Mouse (Mus musculus): ENCODE measurements around the gene Elovl7.

Gene Elovl7

DNA sequence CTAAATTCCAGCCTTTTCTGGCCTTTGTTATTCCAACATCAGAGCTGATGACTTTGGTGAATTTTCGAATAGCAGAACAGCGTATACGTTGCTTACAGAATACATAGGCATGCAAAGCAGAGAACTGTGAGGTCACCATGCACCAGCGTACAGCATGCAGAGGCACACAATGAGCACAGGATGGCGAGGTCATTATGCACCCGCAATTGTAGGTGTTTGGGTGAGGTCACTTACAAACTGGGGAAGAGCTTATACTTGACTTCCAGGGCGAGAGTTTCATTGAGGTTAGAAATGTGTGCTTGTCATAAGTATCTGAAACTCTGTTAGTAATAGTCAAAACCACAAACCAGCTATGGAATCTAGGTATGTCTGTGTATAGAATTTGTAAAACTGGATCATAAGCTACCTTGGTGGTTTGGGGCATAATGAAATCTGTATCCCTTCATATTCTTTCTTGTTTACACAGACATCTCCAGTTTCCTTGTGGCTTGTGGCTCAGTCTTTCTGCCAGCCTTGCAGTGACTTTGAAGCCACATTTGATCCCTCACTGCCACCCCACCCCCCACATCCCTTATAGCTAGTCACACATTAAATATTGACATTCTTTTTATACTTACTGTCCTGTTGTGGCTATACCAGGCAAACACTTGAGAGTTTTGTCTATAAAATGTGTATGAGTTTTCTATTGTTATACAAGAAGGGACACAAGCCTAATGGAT lies 88.9 kb downstream of the Elovl7 start:
- no peak for DNase-seq (ENCODE audit: low spot score)

- no peak for DNase-seq (ENCODE audit: low spot score)
Measured at GRCm38 (mm10) chr13:108303841-108304240, 89.6 kb downstream of the Elovl7 start.

GRCm38 (mm10) chr13:108304680-108305079 lies 90.5 kb downstream of the Elovl7 start:
- DNase-seq (ENCODE audit: low spot score), result no peak

DNA sequence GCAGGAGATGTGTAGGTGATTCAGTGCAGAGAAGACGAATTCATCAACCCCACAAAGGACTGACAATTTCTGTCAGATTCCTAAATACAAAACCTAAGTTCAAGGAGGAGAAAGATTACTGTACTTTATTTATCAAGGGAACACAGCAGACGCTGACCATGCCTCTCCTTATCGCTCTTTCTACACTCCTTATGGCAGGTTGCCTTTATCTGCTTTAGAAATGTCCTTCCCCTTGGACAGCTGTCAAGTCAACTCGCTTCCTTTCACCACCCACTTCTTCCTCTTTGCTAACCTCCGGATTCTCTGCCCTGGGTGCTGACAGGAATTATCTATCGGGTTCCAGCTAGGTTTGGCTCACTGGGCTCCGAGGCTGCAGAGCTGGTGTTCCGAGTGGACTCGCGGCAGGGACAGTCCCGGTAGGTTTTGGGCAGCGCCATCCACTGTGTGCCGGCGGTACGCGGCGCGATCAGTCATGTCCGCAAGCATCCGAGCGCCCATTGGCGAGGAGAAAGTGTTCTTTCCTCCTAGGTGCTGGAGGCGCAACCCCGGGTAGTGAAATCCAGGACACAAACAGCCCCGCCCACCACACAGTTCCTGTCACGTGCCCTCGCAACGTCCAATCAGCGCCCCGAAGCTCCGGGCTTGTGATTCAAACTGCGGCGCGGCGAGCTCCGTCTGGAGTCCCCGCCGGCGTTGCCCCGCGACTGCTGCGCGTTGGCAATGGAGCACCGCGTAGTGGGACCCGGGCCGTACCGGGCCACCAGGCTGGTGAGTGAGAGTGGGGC lies 101.7 kb downstream of the Elovl7 start, which contains the start of gene Depdc1b:
TSS of gene Depdc1b (plus strand) at position 631 of the 785 bp plus-strand sequence.
- peak; percentile 98 for DNase-seq (ENCODE audit: low spot score)

DNA sequence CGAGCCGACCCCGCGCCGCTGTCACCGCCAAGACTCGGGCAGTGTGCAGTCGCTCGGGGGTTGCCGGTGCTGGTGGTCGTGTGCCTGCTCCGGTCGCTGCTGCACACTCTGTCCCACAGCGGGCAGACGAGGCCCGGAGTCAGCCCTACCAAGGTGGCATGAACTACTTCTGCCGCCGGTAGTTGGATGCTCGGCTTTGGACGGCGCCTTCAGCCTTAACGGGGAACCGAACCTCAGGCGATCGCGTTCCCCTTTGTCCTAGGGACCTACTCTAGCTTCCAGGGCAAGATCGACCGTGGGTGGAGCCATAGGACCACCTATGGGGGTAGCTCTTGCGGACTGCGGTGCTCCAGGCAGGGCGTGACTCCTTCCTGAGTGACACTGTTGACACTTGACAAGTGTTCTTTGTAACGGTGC lies 102.3 kb downstream of the Elovl7 start:
- DNase-seq (ENCODE audit: low spot score), result peak; percentile 77

DNA sequence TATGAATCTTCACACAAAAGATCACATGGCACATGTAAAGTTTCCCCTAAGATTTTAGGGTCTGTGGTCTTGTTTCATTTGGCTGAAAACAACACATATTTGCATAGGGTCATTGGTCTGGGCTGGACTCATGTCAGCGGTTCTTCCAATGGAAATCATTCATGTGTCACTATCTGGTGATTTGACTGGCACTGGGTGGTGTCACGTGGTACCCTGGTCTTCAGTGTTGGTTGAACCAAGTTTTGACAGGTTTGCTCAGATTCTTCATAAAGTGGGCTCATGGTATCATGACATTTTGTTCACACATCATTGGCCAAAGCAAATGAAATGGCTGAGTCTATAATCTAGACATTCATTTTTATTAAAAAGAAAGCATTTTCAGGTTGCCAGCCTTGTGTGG lies 103.2 kb downstream of the Elovl7 start:
- DNase-seq (ENCODE audit: low spot score), result no peak

DNA sequence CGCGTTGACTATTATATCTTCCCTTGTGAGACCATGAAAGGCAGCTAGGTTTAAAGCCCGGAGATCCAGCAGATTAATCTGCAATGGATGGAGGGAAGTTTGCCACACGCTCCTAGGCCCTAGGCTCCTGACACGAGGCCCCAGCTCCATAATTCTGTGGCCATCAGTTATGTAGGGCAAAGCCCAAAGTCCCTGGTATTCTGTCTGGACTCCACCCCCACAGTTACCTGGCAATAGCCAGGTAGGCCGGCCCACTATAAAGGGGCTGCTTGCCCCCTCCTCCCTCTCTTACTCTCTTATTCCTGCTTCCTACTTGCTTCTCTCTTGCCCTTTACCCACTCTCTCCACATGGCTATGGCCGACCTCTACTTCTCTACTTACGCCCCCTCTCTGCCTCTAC lies 104.8 kb downstream of the Elovl7 start:
- no peak for DNase-seq (ENCODE audit: low spot score)

- no peak for DNase-seq (ENCODE audit: low spot score)
Measured at GRCm38 (mm10) chr13:108320216-108320615, 106.0 kb downstream of the Elovl7 start.

- no peak for DNase-seq (ENCODE audit: low spot score)
Measured at GRCm38 (mm10) chr13:108322466-108322865, 108.3 kb downstream of the Elovl7 start.

DNA sequence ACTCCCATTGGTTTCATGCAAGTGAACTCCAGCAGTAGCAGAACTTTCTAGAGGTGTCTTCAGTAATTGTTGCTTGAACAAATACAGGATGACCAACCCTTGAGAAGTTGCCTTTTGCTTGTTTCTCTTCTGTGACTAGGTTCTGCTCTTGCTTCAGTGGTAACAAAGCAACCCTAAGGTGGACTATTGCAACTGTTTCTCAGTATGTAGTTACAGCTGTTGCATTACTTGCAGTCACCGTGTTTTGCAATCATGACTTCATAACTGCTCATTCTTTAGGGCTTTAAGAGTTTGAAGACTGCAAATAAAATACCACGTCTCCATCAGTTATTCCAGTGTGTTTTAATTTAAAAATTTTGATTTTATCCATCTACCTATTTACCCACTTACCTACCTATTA lies 109.1 kb downstream of the Elovl7 start:
- DNase-seq (ENCODE audit: low spot score), result no peak

GRCm38 (mm10) chr13:108323866-108324829 lies 109.9 kb downstream of the Elovl7 start:
- no peak for DNase-seq (ENCODE audit: low spot score)

- DNase-seq (ENCODE audit: low spot score), result no peak
Measured at GRCm38 (mm10) chr13:108325871-108326270, 111.7 kb downstream of the Elovl7 start.

GRCm38 (mm10) chr13:108326351-108326750 lies 112.1 kb downstream of the Elovl7 start:
- no peak for DNase-seq (ENCODE audit: low spot score)

- no peak for DNase-seq (ENCODE audit: low spot score)
Measured at GRCm38 (mm10) chr13:108327047-108327446, 112.8 kb downstream of the Elovl7 start.

GRCm38 (mm10) chr13:108328406-108329180 lies 114.4 kb downstream of the Elovl7 start:
- DNase-seq (ENCODE audit: low spot score), result no peak

GRCm38 (mm10) chr13:108329693-108330092 lies 115.5 kb downstream of the Elovl7 start:
- no peak for DNase-seq (ENCODE audit: low spot score)

Measured in embryo, embryonic 10 days (tissue).